Comparison of ENCODE assay signal across 8 mouse cellular contexts in genomic region chr16:5203668-5204433, GRCm38 (mm10). TPM values are rescaled to one million over a fixed set of nuclear protein-coding genes. Genes with fewer than 3 reads are reported as not detected.
DNase-seq lines count a peak whose midpoint lies in the region; ATAC-seq lines count a peak whose summit lies in the region.

Gene Nagpa, minus strand, starts transcription at chr16:5204012.

- peaks cover 16% of the 10 kb centered on the region for H3K4me1 ChIP-seq in hindbrain, embryonic 15.5 days (replicated peaks)

- ATAC-seq in hindbrain, embryonic 15.5 days (ENCODE audit: low FRiP score, low read depth), result peak; percentile 94

- peak within 1 kb of the TSS; percentile 97 for H3K4me2 ChIP-seq in hindbrain, embryonic 15.5 days

- no peak within 1 kb of the TSS; the same call in 1 of the 2 replicates for H3K27ac ChIP-seq in hindbrain, embryonic 15.5 days (replicated peaks)

- 4% methylated on average over 39 of the region's 40 CpGs for WGBS in hindbrain, embryonic 15.5 days

- H3K9ac ChIP-seq in hindbrain, embryonic 15.5 days, result peak within 1 kb of the TSS; percentile 62

- peak within 1 kb of the TSS; percentile 86 for H3K4me3 ChIP-seq in hindbrain, embryonic 15.5 days

- H3K27me3 ChIP-seq in hindbrain, embryonic 15.5 days, result no peaks in the 10 kb centered on the region

- no peaks in the 10 kb centered on the region for H3K9me3 ChIP-seq in hindbrain, embryonic 15.5 days

- peak; percentile 96 for DNase-seq in ZHBTc4 (ENCODE audit: low read depth, low spot score)
- peak; percentile 71 to 84 for DNase-seq in cerebellum, postnatal 4 days (ENCODE audit: low spot score in 2 of 2)
- peak; percentile 79 for DNase-seq in gastrocnemius, adult 18-20 months (ENCODE audit: low spot score)
- peak; percentile 72 to 75 for DNase-seq in layer of hippocampus, postnatal 36 days
- DNase-seq in lung, postnatal 25 days (ENCODE audit: low spot score), result peak; percentile 80
- peak; percentile 91 for DNase-seq in retina, embryonic 14.5 days (ENCODE audit: low spot score)
- DNase-seq in thymus, postnatal 4 days, result peak; percentile 86

- H3K36me3 ChIP-seq in hindbrain, embryonic 15.5 days, result no peaks in the 10 kb centered on the region

RNA-seq across cellular contexts. Expression of gene Nagpa, which starts in this region (rescaled TPM):
- 1 to 10 TPM; 6.9 TPM for total RNA-seq in gastrocnemius, adult 18-20 months (2021)
- polyA plus RNA-seq in hindbrain, embryonic 15.5 days (2015; fragmentation: Nextera tagmentation; extraction: Ambion mirVana), result 12.2 and 13.0 TPM in 2 replicates
- 10 to 100 TPM; 12.5 to 13.6 TPM for total RNA-seq in layer of hippocampus, postnatal 36 days (2021)
